8 mouse cellular contexts compared by ENCODE assay signal in the genomic region with DNA sequence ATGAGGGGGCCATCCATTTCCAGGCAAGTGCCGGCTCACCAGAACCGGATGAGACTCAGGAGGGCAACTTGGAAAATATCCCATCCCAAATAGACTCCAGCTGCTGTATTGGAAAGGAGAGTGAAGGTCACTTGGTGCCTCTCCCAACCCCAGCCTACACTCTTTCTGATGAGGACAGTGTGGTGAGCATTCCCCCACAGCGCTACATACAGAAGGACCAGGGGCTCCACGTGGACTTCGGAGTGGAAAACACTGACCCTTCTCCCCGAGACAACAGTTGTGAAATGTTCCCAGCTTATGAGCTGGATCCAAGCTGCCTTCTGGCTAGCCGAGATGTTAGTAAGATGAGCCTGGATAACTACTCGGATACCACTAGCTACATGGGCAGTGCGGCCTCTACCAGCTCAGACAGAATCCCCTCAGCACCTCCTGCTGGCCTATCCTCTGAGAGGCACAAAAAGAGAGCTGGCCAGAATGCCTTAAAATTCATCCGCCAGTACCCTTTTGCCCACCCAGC. TPM values are rescaled to one million over a fixed set of nuclear protein-coding genes. Genes with fewer than 3 reads are reported as not detected.
DNase-seq lines count a peak whose midpoint lies in the region; ATAC-seq and TF ChIP-seq lines count a peak whose summit lies in the region.

No protein-coding gene starts in this region.

- H3K27me3 ChIP-seq in kidney, postnatal 0 days (ENCODE audit: insufficient read depth, low read length): no peaks in the 10 kb centered on the region
- no peaks in the 10 kb centered on the region for H3K27me3 ChIP-seq in limb, embryonic 10.5 days (ENCODE audit: low read depth, poor library complexity, severe bottlenecking)
- H3K27me3 ChIP-seq in neural tube, embryonic 14.5 days (ENCODE audit: control insufficient read depth, insufficient read depth, low read length): no peaks in the 10 kb centered on the region

- peak overlapping the region; percentile 46 for H3K4me2 ChIP-seq in kidney, postnatal 0 days (ENCODE audit: low read length)
- H3K4me2 ChIP-seq in neural tube, embryonic 14.5 days (ENCODE audit: low read depth, low read length): peak overlapping the region; percentile 36

- no peak for DNase-seq in kidney, postnatal 0 days (ENCODE audit: low spot score)
- DNase-seq in kidney, adult 18-20 months: no peak
- no peak for DNase-seq in limb, embryonic 10.5 days (ENCODE audit: low spot score)
- DNase-seq in urinary bladder, postnatal 14 days (ENCODE audit: low spot score): no peak

- H3K36me3 ChIP-seq in kidney, postnatal 0 days (ENCODE audit: insufficient read depth, low read length): peaks cover 12% of the 10 kb centered on the region
- H3K36me3 ChIP-seq in limb, embryonic 10.5 days: peaks cover 65% of the 10 kb centered on the region
- H3K36me3 ChIP-seq in neural tube, embryonic 14.5 days (ENCODE audit: control insufficient read depth, insufficient read depth, low read length): peaks cover 11% of the 10 kb centered on the region; the same call in 1 of the 2 replicates

- no peak overlapping the region for H3K9ac ChIP-seq in kidney, postnatal 0 days (ENCODE audit: low read depth, low read length)
- H3K9ac ChIP-seq in neural tube, embryonic 14.5 days (replicated peaks; ENCODE audit: low read depth, low read length): peak overlapping the region; percentile 39; the same call in 1 of the 2 replicates

- peak overlapping the region; percentile 18; the same call in 1 of the 2 replicates for H3K4me3 ChIP-seq in kidney, postnatal 0 days (replicated peaks; ENCODE audit: low read depth, low read length)
- peak overlapping the region; percentile 39 for H3K4me3 ChIP-seq in embryonic fibroblast, embryonic 13.5 days (ENCODE audit: insufficient read depth, low read length)
- peak overlapping the region; percentile 35 for H3K4me3 ChIP-seq in limb, embryonic 10.5 days
- H3K4me3 ChIP-seq in neural tube, embryonic 14.5 days (ENCODE audit: low read depth, low read length): peak overlapping the region; percentile 6; the same call in 1 of the 2 replicates

- no peak for TF ChIP-seq CTCF in kidney, postnatal 0 days (IDR thresholded peaks at IDR 0.05; ENCODE audit: low read depth)
- TF ChIP-seq CTCF in embryonic fibroblast, embryonic 13.5 days (IDR thresholded peaks at IDR 0.05; ENCODE audit: borderline replicate concordance, insufficient read depth, low read length): no peak

- H3K27ac ChIP-seq in kidney, postnatal 0 days: no peak overlapping the region
- H3K27ac ChIP-seq in embryonic fibroblast, embryonic 13.5 days (ENCODE audit: insufficient read depth, low read length): no peak overlapping the region
- H3K27ac ChIP-seq in limb, embryonic 10.5 days: no peak overlapping the region
- no peak overlapping the region for H3K27ac ChIP-seq in neural tube, embryonic 14.5 days (ENCODE audit: low read depth, low read length)

- no peak for TF ChIP-seq POLR2A in embryonic fibroblast, embryonic 13.5 days (IDR thresholded peaks at IDR 0.05; ENCODE audit: low read depth, low read length)

- WGBS in kidney, postnatal 0 days: 86% methylated on average over 10 of the region's 10 CpGs
- WGBS in limb, embryonic 10.5 days: 91% methylated on average over 10 of the region's 10 CpGs
- WGBS in neural tube, embryonic 14.5 days: 88% methylated on average over 10 of the region's 10 CpGs

- ATAC-seq in kidney, postnatal 0 days (replicated peaks; ENCODE audit: low FRiP score, low read depth): no peak
- ATAC-seq in neural tube, embryonic 14.5 days (ENCODE audit: low read depth): no peak
- no peak for ATAC-seq in activated CD4-positive, CD25-positive, alpha-beta regulatory T cell, adult 4 months
- no peak for ATAC-seq in inflammation-experienced regulatory T-cells, adult 6 months

- H3K9me3 ChIP-seq in kidney, postnatal 0 days (replicated peaks; ENCODE audit: low read length): no peaks in the 10 kb centered on the region
- no peaks in the 10 kb centered on the region for H3K9me3 ChIP-seq in limb, embryonic 10.5 days (replicated peaks)
- no peaks in the 10 kb centered on the region for H3K9me3 ChIP-seq in neural tube, embryonic 14.5 days (ENCODE audit: control insufficient read depth, low read length)

- H3K4me1 ChIP-seq in kidney, postnatal 0 days (replicated peaks; ENCODE audit: insufficient read depth, low read length): peaks cover 51% of the 10 kb centered on the region
- peaks cover 12% of the 10 kb centered on the region for H3K4me1 ChIP-seq in embryonic fibroblast, embryonic 13.5 days (ENCODE audit: control insufficient read depth, insufficient read depth, low read length)
- peaks cover 61% of the 10 kb centered on the region for H3K4me1 ChIP-seq in limb, embryonic 10.5 days
- H3K4me1 ChIP-seq in neural tube, embryonic 14.5 days (ENCODE audit: control insufficient read depth, insufficient read depth, low read length): peaks cover 60% of the 10 kb centered on the region

RNA-seq across cellular contexts. Expression of gene Smcr8, which starts 2.4 kb away (rescaled TPM):
- 4.0 and 4.1 TPM in 2 replicates for polyA plus RNA-seq in kidney, postnatal 0 days (2015; fragmentation: Nextera tagmentation; extraction: Ambion mirVana)
- polyA plus RNA-seq in embryonic fibroblast, embryonic 13.5 days (2011; ENCODE audit: insufficient read length, low read depth, missing spikeins): 21.4 and 22.2 TPM in 2 replicates
- polyA plus RNA-seq in limb, embryonic 10.5 days (2016; fragmentation: Nextera tagmentation; extraction: Ambion mirVana): 8.2 and 9.3 TPM in 2 replicates
- 8.0 and 8.3 TPM in 2 replicates for polyA plus RNA-seq in neural tube, embryonic 14.5 days (2014; fragmentation: Nextera tagmentation; extraction: Ambion mirVana)
- polyA plus RNA-seq in activated CD4-positive, CD25-positive, alpha-beta regulatory T cell, adult 4 months (2017; shearing (Covaris generic)): 1 to 10 TPM; 4.5 to 6.2 TPM
- polyA plus RNA-seq in inflammation-experienced regulatory T-cells, adult 6 months (2017; shearing (Covaris generic)): 1 to 10 TPM; 5.5 to 6.7 (median 6.3) TPM

RNA-seq across cellular contexts. Expression of gene Top3a, which starts 2.6 kb away (rescaled TPM):
- 8.2 and 10.2 TPM in 2 replicates for polyA plus RNA-seq in kidney, postnatal 0 days (2015; fragmentation: Nextera tagmentation; extraction: Ambion mirVana)
- 9.7 and 11.7 TPM in 2 replicates for polyA plus RNA-seq in embryonic fibroblast, embryonic 13.5 days (2011; ENCODE audit: insufficient read length, low read depth, missing spikeins)
- 30.2 TPM in 2 replicates for polyA plus RNA-seq in limb, embryonic 10.5 days (2016; fragmentation: Nextera tagmentation; extraction: Ambion mirVana)
- polyA plus RNA-seq in neural tube, embryonic 14.5 days (2014; fragmentation: Nextera tagmentation; extraction: Ambion mirVana): 6.5 and 9.2 TPM in 2 replicates
- polyA plus RNA-seq in activated CD4-positive, CD25-positive, alpha-beta regulatory T cell, adult 4 months (2017; shearing (Covaris generic)): 10 to 100 TPM in 1 of 2 experiments, 1 to 10 TPM in 1; 9.8 to 10.6 TPM
- polyA plus RNA-seq in inflammation-experienced regulatory T-cells, adult 6 months (2017; shearing (Covaris generic)): 10 to 100 TPM; 10.6 to 13.8 (median 12.5) TPM

RNA-seq across cellular contexts. Expression of gene Shmt1, which starts 31.8 kb away (rescaled TPM):
- polyA plus RNA-seq in kidney, postnatal 0 days (2015; fragmentation: Nextera tagmentation; extraction: Ambion mirVana): 53.5 and 56.9 TPM in 2 replicates
- 12.9 and 14.9 TPM in 2 replicates for polyA plus RNA-seq in embryonic fibroblast, embryonic 13.5 days (2011; ENCODE audit: insufficient read length, low read depth, missing spikeins)
- polyA plus RNA-seq in limb, embryonic 10.5 days (2016; fragmentation: Nextera tagmentation; extraction: Ambion mirVana): 106 and 124 TPM in 2 replicates
- 4.7 and 5.1 TPM in 2 replicates for polyA plus RNA-seq in neural tube, embryonic 14.5 days (2014; fragmentation: Nextera tagmentation; extraction: Ambion mirVana)
- polyA plus RNA-seq in activated CD4-positive, CD25-positive, alpha-beta regulatory T cell, adult 4 months (2017; shearing (Covaris generic)): 10 to 100 TPM; 13.1 to 19.7 TPM
- 10 to 100 TPM; 13.3 to 16.0 (median 15.6) TPM for polyA plus RNA-seq in inflammation-experienced regulatory T-cells, adult 6 months (2017; shearing (Covaris generic))

RNA-seq across cellular contexts. Expression of gene Dhrs7b, which starts 50.7 kb away (rescaled TPM):
- 34.8 and 36.4 TPM in 2 replicates for polyA plus RNA-seq in kidney, postnatal 0 days (2015; fragmentation: Nextera tagmentation; extraction: Ambion mirVana)
- 19.8 and 21.8 TPM in 2 replicates for polyA plus RNA-seq in embryonic fibroblast, embryonic 13.5 days (2011; ENCODE audit: insufficient read length, low read depth, missing spikeins)
- 26.5 and 29.6 TPM in 2 replicates for polyA plus RNA-seq in limb, embryonic 10.5 days (2016; fragmentation: Nextera tagmentation; extraction: Ambion mirVana)
- polyA plus RNA-seq in neural tube, embryonic 14.5 days (2014; fragmentation: Nextera tagmentation; extraction: Ambion mirVana): 33.2 and 34.6 TPM in 2 replicates
- 10 to 100 TPM; 18.7 to 19.1 TPM for polyA plus RNA-seq in activated CD4-positive, CD25-positive, alpha-beta regulatory T cell, adult 4 months (2017; shearing (Covaris generic))
- 10 to 100 TPM; 16.1 to 20.6 (median 19.2) TPM for polyA plus RNA-seq in inflammation-experienced regulatory T-cells, adult 6 months (2017; shearing (Covaris generic))

RNA-seq across cellular contexts. Expression of gene Mief2, which starts 51.5 kb away (rescaled TPM):
- 14.1 and 14.5 TPM in 2 replicates for polyA plus RNA-seq in kidney, postnatal 0 days (2015; fragmentation: Nextera tagmentation; extraction: Ambion mirVana)
- 7.4 and 14.2 TPM in 2 replicates for polyA plus RNA-seq in embryonic fibroblast, embryonic 13.5 days (2011; ENCODE audit: insufficient read length, low read depth, missing spikeins)
- 15.2 and 18.2 TPM in 2 replicates for polyA plus RNA-seq in limb, embryonic 10.5 days (2016; fragmentation: Nextera tagmentation; extraction: Ambion mirVana)
- polyA plus RNA-seq in neural tube, embryonic 14.5 days (2014; fragmentation: Nextera tagmentation; extraction: Ambion mirVana): 23.1 and 25.6 TPM in 2 replicates
- polyA plus RNA-seq in activated CD4-positive, CD25-positive, alpha-beta regulatory T cell, adult 4 months (2017; shearing (Covaris generic)): 10 to 100 TPM in 1 of 2 experiments, 1 to 10 TPM in 1; 9.9 to 12.0 TPM
- polyA plus RNA-seq in inflammation-experienced regulatory T-cells, adult 6 months (2017; shearing (Covaris generic)): 10 to 100 TPM in 2 of 3 experiments, 1 to 10 TPM in 1; 8.7 to 11.4 (median 10.3) TPM
